Mouse (Mus musculus) ES-Bruce4 (cell line): ENCODE measurements around the gene Astn2. TPM values are rescaled to one million over a fixed set of nuclear protein-coding genes. Genes with fewer than 3 reads are reported as not detected.

Source experiments
- H3K27ac ChIP-seq: 2 replicates; pipeline ENCODE4 v1.5.1; 2012; ENCODE audit warnings: low read length, inconsistent platforms; ENCODE audit not compliant: insufficient read depth
- H3K27me3 ChIP-seq: 2 replicates; pipeline ENCODE4 v1.6.1; 2012; ENCODE audit warnings: mild to moderate bottlenecking, low read length, inconsistent platforms; ENCODE audit not compliant: control insufficient read depth, poor library complexity, insufficient read depth, severe bottlenecking
- H3K36me3 ChIP-seq: 2 replicates; pipeline ENCODE4 v1.6.1; 2012; ENCODE audit warnings: inconsistent platforms, mild to moderate bottlenecking, low read length, moderate library complexity; ENCODE audit not compliant: control insufficient read depth, poor library complexity, insufficient read depth, severe bottlenecking
- H3K4me1 ChIP-seq: one replicate; pipeline ENCODE4 v1.8.1; 2011; ENCODE audit warnings: low read length; ENCODE audit not compliant: control insufficient read depth, insufficient read depth
- H3K4me3 ChIP-seq: 2 replicates; pipeline ENCODE4 v1.5.1; 2011; ENCODE audit warnings: low read depth, mild to moderate bottlenecking, low read length
- H3K9ac ChIP-seq: 2 replicates; pipeline ENCODE4 v1.6.1; 2012; ENCODE audit warnings: low read depth, mild to moderate bottlenecking, inconsistent platforms; ENCODE audit not compliant: poor library complexity, severe bottlenecking
- H3K9me3 ChIP-seq: replicated peaks from 2 replicates; pipeline ENCODE4 v1.6.1; 2012; ENCODE audit warnings: mild to moderate bottlenecking, low read length, inconsistent platforms; ENCODE audit not compliant: control insufficient read depth, poor library complexity, insufficient read depth, severe bottlenecking
- CTCF ChIP-seq: IDR thresholded peaks from one replicate; pipeline ENCODE4 v1.8.1; 2011; ENCODE audit warnings: low read depth, low read length
- EP300 ChIP-seq: IDR thresholded peaks from 2 replicates; pipeline ENCODE4 v1.6.1; 2011; ENCODE audit warnings: low read depth, low read length; ENCODE audit not compliant: insufficient read depth
- POLR2A ChIP-seq: IDR thresholded peaks from one replicate; pipeline ENCODE4 v1.8.1; 2011; ENCODE audit warnings: low read length; ENCODE audit not compliant: insufficient read depth
- polyA plus RNA-seq: library from polyadenylated mRNA; stranded (reverse); fragments of >200 nt; gene quantifications from 2 replicates; pipeline ENCODE4 v1.2.4, GENCODE M21; 2011; ENCODE audit warnings: low read depth; ENCODE audit not compliant: missing spikeins, insufficient read depth, insufficient read length

Astn2 gene
- polyA plus RNA-seq, 1 experiment = not detected

DNA sequence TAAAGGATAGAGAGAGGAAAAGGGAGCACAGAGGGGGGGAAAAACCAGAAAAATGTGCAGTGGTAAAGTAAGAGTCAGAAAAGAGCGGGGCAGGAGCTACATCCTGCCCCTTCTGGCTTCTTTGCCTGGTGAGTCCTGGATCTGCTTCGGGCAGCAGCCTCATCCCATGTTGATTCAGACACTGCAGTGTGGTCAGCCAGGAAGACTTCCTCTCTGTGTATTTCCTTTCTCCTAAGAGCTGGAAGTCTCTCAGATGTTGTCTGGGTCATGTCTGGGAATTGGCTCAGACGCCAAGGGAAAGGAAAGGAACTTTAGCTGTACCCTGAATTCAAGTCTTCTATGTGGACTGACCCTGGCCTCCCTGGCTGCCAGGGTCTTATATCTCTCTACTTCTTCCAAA, 976.9 kb downstream of the Astn2 start:
- TF ChIP-seq EP300 = no peak
- TF ChIP-seq POLR2A = no peak
- no peak for TF ChIP-seq CTCF
- Histone ChIP-seq H3K27ac (no peak overlapping the region), H3K27me3 (no peaks in the 10 kb centered on the region), H3K9ac (no peak overlapping the region), H3K4me3 (no peak overlapping the region), H3K36me3 (no peaks in the 10 kb centered on the region), H3K9me3 (no peaks in the 10 kb centered on the region), H3K4me1 (no peaks in the 10 kb centered on the region)

DNA sequence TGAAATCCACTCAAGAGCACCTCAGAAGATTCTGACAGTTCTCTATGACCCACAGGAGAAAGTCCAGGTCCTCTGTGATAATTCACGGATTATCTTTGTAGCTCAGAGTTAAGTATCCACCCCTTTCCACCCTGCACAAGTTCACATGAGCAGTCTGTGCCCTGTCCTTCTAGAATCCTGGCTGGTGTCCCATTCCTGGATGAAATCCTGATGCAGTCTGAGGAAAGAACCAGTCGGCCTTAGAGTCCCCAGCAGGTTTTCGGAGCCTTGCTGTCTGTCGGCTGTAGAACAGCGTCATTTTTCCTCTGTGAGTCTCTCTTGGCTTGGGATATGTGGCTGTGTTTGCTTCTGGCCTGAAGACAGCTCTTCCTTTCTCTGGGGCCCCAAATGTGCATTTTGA, 978.0 kb downstream of the Astn2 start:
- Histone ChIP-seq H3K9ac (no peak overlapping the region), H3K27ac (no peak overlapping the region), H3K4me3 (no peak overlapping the region), H3K9me3 (no peaks in the 10 kb centered on the region), H3K27me3 (no peaks in the 10 kb centered on the region), H3K36me3 (no peaks in the 10 kb centered on the region), H3K4me1 (no peaks in the 10 kb centered on the region)
- TF ChIP-seq CTCF (no peak), POLR2A (no peak), EP300 (no peak)

DNA sequence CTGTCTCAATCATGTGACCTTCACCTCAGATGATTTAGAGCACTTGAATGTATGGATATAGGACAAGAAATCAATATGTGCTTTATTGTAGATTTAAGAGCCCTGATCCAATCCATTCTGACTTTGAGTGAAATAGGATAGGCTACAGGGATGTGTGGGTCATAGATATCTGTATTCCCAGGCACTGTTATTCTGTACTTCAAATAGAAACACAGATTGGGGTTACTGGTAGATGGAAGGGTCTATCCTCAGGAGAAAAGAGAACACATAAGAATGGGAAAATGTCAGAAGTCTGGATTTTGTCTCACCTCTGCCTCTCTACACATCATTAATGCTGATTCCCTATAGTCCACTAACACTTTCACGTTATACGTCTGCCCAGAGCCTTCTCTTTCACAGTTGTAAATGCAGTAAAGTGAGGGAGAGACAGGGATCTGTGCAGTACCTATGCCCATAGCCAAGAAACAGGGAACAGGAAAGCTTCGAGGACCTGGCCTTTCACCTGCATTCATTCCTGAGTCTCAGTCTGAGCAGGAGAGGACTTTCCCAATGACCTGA, 981.3 kb downstream of the Astn2 start:
- Histone ChIP-seq H3K4me3 (no peak overlapping the region), H3K4me1 (peaks cover 2% of the 10 kb centered on the region), H3K27ac (no peak overlapping the region), H3K36me3 (no peaks in the 10 kb centered on the region), H3K27me3 (no peaks in the 10 kb centered on the region), H3K9me3 (no peaks in the 10 kb centered on the region), H3K9ac (no peak overlapping the region)
- TF ChIP-seq CTCF (no peak), POLR2A (no peak), EP300 (no peak)

DNA sequence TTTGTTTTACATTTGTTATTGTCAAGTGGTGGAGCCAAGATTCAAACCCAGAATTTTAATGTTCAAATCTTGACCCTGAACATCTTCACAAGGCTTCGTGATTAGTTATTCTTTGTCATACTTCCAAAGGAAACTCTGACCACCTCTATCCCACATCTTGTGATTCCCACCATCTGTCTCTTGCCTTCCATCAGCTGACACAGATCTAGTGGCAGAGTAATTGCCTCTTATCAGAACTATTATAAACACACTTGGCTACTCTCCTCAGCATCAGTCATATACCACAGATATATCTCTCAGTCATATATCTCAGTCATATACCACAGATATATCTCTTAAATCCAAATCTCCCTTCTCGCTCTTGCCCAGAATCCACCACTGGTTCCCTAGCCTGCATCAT, 983.1 kb downstream of the Astn2 start:
- no peaks in the 10 kb centered on the region for H3K9me3 ChIP-seq
- no peaks in the 10 kb centered on the region for H3K36me3 ChIP-seq
- H3K4me1 ChIP-seq = peaks cover 2% of the 10 kb centered on the region
- TF ChIP-seq CTCF (no peak), POLR2A (no peak), EP300 (no peak)
- H3K27me3 ChIP-seq = no peaks in the 10 kb centered on the region
- H3K9ac ChIP-seq = no peak overlapping the region
- H3K4me3 ChIP-seq = no peak overlapping the region
- no peak overlapping the region for H3K27ac ChIP-seq

DNA sequence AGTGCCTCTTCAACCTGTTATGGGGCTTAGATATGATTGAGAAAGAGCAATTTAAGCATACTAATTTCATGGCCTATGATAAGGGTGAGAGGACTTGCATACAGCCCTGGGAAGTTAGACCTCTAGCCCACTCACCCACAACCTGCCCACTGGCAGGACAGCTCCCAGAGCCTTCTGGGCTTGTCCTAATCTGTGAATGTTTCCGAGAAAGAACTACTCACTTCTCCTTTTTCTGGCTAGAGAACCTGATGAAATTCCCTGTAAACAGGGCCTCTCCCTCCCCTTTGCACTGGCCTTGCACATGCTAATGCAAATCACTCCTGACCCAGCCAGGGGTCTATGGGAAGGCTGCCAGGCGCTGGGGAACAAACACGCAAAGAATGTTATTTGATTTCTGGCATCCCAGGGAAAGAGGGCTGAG, 983.9 kb downstream of the Astn2 start:
- Histone ChIP-seq H3K4me1 (peaks cover 2% of the 10 kb centered on the region), H3K4me3 (no peak overlapping the region), H3K27me3 (no peaks in the 10 kb centered on the region), H3K9me3 (no peaks in the 10 kb centered on the region), H3K36me3 (no peaks in the 10 kb centered on the region), H3K27ac (no peak overlapping the region), H3K9ac (no peak overlapping the region)
- peak; percentile 33; the same call in 1 of the 2 replicates for TF ChIP-seq EP300
- TF ChIP-seq POLR2A = no peak
- TF ChIP-seq CTCF = no peak

DNA sequence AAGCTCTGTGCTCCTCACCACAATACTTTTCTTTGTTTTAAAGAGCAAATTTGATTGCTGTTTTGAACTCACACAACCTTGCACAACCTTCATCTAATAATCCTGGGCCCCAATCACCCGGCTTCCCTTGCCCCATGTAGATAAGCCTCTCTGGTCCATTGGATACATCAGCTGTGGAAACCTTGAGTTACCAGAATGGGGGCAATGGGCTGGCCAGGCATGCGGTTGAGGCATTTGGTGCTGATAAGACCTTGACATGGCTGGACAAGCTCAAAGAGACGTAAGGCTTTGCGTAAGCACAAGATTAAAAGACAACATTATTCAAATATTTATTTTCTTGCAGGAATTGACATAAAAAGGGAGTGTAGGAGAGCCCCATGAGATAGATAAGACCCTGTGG, 988.9 kb downstream of the Astn2 start:
- no peak overlapping the region for H3K9ac ChIP-seq
- H3K9me3 ChIP-seq = no peaks in the 10 kb centered on the region
- H3K27ac ChIP-seq = no peak overlapping the region
- H3K4me1 ChIP-seq = peaks cover 1% of the 10 kb centered on the region
- no peaks in the 10 kb centered on the region for H3K27me3 ChIP-seq
- H3K4me3 ChIP-seq = no peak overlapping the region
- no peaks in the 10 kb centered on the region for H3K36me3 ChIP-seq
- TF ChIP-seq EP300 (no peak), CTCF (no peak), POLR2A (no peak)
